Mouse (Mus musculus) layer of hippocampus, adult 18-20 months (tissue): ENCODE data around the gene Klk9. TPM values are rescaled to one million over a fixed set of nuclear protein-coding genes. Genes with fewer than 3 reads are reported as not detected.
A peak's percentile ranks its signal among the peaks of the same experiment; 100 is the strongest.

Experiments
- DNase-seq, 2 experiments: peaks; one replicate each; pipeline ENCODE4 v3.0.0; 2022; ENCODE audit warnings: low spot score in 2 of 2
- long read RNA-seq: library from polyadenylated mRNA; stranded (forward); transcript quantifications from one replicate; pipeline ENCODE4 v2.0.0, GENCODE M21; 2021
- total RNA-seq, 2 experiments: library from RNA; stranded (reverse); gene quantifications; 2 replicates each; pipeline ENCODE4 v1.2.3; 2021

Klk9 gene
- total RNA-seq: not detected
- long read RNA-seq: 0 reads

GRCm38 (mm10) chr7:43791591-43791990, at the start of gene Klk9:
Klk9 (plus strand) TSS chr7:43791891.
- DNase-seq: no peak

- peak; percentile 28 to 46 for DNase-seq
These were observed 43.9 kb upstream of the Klk9 start for GRCm38 (mm10) chr7:43747788-43748187.

GRCm38 (mm10) chr7:43752806-43753205, 38.9 kb upstream of the Klk9 start:
- no peak for DNase-seq

GRCm38 (mm10) chr7:43766484-43766883, 25.2 kb upstream of the Klk9 start:
- no peak for DNase-seq

GRCm38 (mm10) chr7:43768597-43768996, 23.1 kb upstream of the Klk9 start, which contains the start of gene Klk12:
Klk12 (plus strand) TSS chr7:43768897.
- DNase-seq: no peak

- DNase-seq: no peak
These were observed 22.1 kb upstream of the Klk9 start for GRCm38 (mm10) chr7:43769636-43770035.

GRCm38 (mm10) chr7:43770701-43771100, 21.0 kb upstream of the Klk9 start:
- DNase-seq: no peak

GRCm38 (mm10) chr7:43771916-43772315, 19.8 kb upstream of the Klk9 start:
- DNase-seq: no peak

GRCm38 (mm10) chr7:43772901-43773300, 18.8 kb upstream of the Klk9 start:
- no peak for DNase-seq

- DNase-seq: no peak
These were observed 17.3 kb upstream of the Klk9 start, which contains the start of gene Klk11 for GRCm38 (mm10) chr7:43774364-43774763. Klk11 (plus strand) TSS chr7:43774604.

GRCm38 (mm10) chr7:43774802-43775201, 16.9 kb upstream of the Klk9 start:
- no peak for DNase-seq

- DNase-seq: no peak
These were observed 16.2 kb upstream of the Klk9 start for GRCm38 (mm10) chr7:43775311-43776057.

GRCm38 (mm10) chr7:43776506-43776905, 15.2 kb upstream of the Klk9 start:
- DNase-seq: no peak

- no peak for DNase-seq
These were observed 14.3 kb upstream of the Klk9 start for GRCm38 (mm10) chr7:43777423-43777822.

- no peak for DNase-seq
These were observed 13.3 kb upstream of the Klk9 start for GRCm38 (mm10) chr7:43778176-43778970.

- peak in 1 of 2 experiments; percentile 50 for DNase-seq
These were observed 11.4 kb upstream of the Klk9 start for GRCm38 (mm10) chr7:43780241-43780640.

GRCm38 (mm10) chr7:43780746-43781145, 10.9 kb upstream of the Klk9 start, which contains the start of gene Klk10:
Klk10 (plus strand) TSS chr7:43781035.
- no peak for DNase-seq

GRCm38 (mm10) chr7:43781541-43781940, 10.2 kb upstream of the Klk9 start:
- DNase-seq: no peak

GRCm38 (mm10) chr7:43782275-43783265, 9.1 kb upstream of the Klk9 start:
- DNase-seq: peak; percentile 27 to 77

GRCm38 (mm10) chr7:43785286-43785685, 6.4 kb upstream of the Klk9 start:
- DNase-seq: no peak

GRCm38 (mm10) chr7:43788096-43788495, 3.6 kb upstream of the Klk9 start:
- peak in 1 of 2 experiments; percentile 58 for DNase-seq
